Mouse (Mus musculus) liver, embryonic 14.5 days (tissue): ENCODE measurements at regions not wholly inside any gene's neighbourhood (a gene's known extent, or its start where the extent isn't known, plus 50 kb on each side); places are given as distances from the start of the nearest gene placed in this dataset.

Source experiments
- CTCF ChIP-seq: IDR thresholded peaks from 2 replicates; pipeline ENCODE4 v1.5.1; 2016; ENCODE audit warnings: antibody characterized with exemption, low read depth, control low read depth
- EP300 ChIP-seq: IDR thresholded peaks from 2 replicates; pipeline ENCODE4 v1.6.1; 2016; ENCODE audit warnings: antibody characterized with exemption, low read depth

- no peak for TF ChIP-seq CTCF
- TF ChIP-seq EP300, result no peak
Measured at GRCm38 (mm10) chr11:37600533-37600932, 364.8 kb upstream of the Tenm2 start.
